Mouse (Mus musculus): ENCODE results near the gene Pex1.

- no peak for TF ChIP-seq CTCF (IDR thresholded peaks at IDR 0.05; ENCODE audit: insufficient read depth, low read depth, low read length)
- no peak for TF ChIP-seq POLR2A (IDR thresholded peaks at IDR 0.05; ENCODE audit: insufficient read depth, low read depth, low read length)
Observed at GRCm38 (mm10) chr5:3648849-3649210, 53.0 kb downstream of the Pex1 start.
